Mouse (Mus musculus): ENCODE results near the gene Hic1. TPM values are rescaled to one million over a fixed set of nuclear protein-coding genes. Genes with fewer than 3 reads are reported as not detected.

Gene Hic1
- total and polyA plus RNA-seq, 2 experiments from 2014 or later, result 4.8 to 17.8 TPM

- peak overlapping the region; percentile 23 for H3K27ac ChIP-seq (ENCODE audit: low read depth)
- peaks cover 36% of the 10 kb centered on the region for H3K36me3 ChIP-seq (replicated peaks; ENCODE audit: control insufficient read depth, insufficient read depth, low read length)
- ATAC-seq (ENCODE audit: insufficient read depth, low read depth), result no peak; the same call in 1 of the 2 replicates
- 0 out of 2 replicates have a peak overlapping the region, but pooled peaks have one; percentile 16 for H3K9ac ChIP-seq (replicated peaks; ENCODE audit: low read depth, low read length)
- no peak for DNase-seq (ENCODE audit: low spot score)
- peaks cover 6% of the 10 kb centered on the region; the same call in 1 of the 2 replicates for H3K4me1 ChIP-seq (ENCODE audit: control insufficient read depth, insufficient read depth)
- no peaks in the 10 kb centered on the region for H3K27me3 ChIP-seq (ENCODE audit: control insufficient read depth, insufficient read depth, low read length)
- no peak overlapping the region for H3K4me2 ChIP-seq (ENCODE audit: low read depth, low read length)
- TF ChIP-seq CTCF (IDR thresholded peaks at IDR 0.05; ENCODE audit: low read depth) (no peak), EP300 (IDR thresholded peaks at IDR 0.05; ENCODE audit: low read depth) (no peak)
- WGBS, result 38% methylated on average over 4 of the region's 4 CpGs
- H3K9me3 ChIP-seq (replicated peaks; ENCODE audit: control insufficient read depth, low read length), result no peaks in the 10 kb centered on the region
- H3K4me3 ChIP-seq (ENCODE audit: low read depth, low read length), result no peak overlapping the region
Measured at GRCm38 (mm10) chr11:75157037-75157436, 12.3 kb downstream of the Hic1 start.

GRCm38 (mm10) chr11:75156416-75156815 lies 12.9 kb downstream of the Hic1 start:
- peaks cover 31% of the 10 kb centered on the region for H3K36me3 ChIP-seq (replicated peaks; ENCODE audit: control insufficient read depth, insufficient read depth, low read length)
- no peaks in the 10 kb centered on the region for H3K27me3 ChIP-seq (ENCODE audit: control insufficient read depth, insufficient read depth, low read length)
- H3K4me1 ChIP-seq (ENCODE audit: control insufficient read depth, insufficient read depth), result peaks cover 6% of the 10 kb centered on the region; the same call in 1 of the 2 replicates
- ATAC-seq (ENCODE audit: insufficient read depth, low read depth) (no peak), DNase-seq (ENCODE audit: low spot score) (no peak)
- 0 out of 2 replicates have a peak overlapping the region, but pooled peaks have one; percentile 25 for H3K27ac ChIP-seq (ENCODE audit: low read depth)
- H3K9ac ChIP-seq (replicated peaks; ENCODE audit: low read depth, low read length), result no peak overlapping the region
- H3K4me2 ChIP-seq (ENCODE audit: low read depth, low read length), result no peak overlapping the region
- H3K9me3 ChIP-seq (replicated peaks; ENCODE audit: control insufficient read depth, low read length), result no peaks in the 10 kb centered on the region
- WGBS, result 45% methylated on average over 5 of the region's 5 CpGs
- TF ChIP-seq CTCF (IDR thresholded peaks at IDR 0.05; ENCODE audit: low read depth), result no peak
- TF ChIP-seq EP300 (IDR thresholded peaks at IDR 0.05; ENCODE audit: low read depth), result no peak
- H3K4me3 ChIP-seq (ENCODE audit: low read depth, low read length), result no peak overlapping the region

GRCm38 (mm10) chr11:75155985-75156384 lies 13.3 kb downstream of the Hic1 start:
- no peak for DNase-seq (ENCODE audit: low spot score)
- Histone ChIP-seq H3K4me3 (ENCODE audit: low read depth, low read length) (no peak overlapping the region), H3K4me2 (ENCODE audit: low read depth, low read length) (no peak overlapping the region), H3K4me1 (ENCODE audit: control insufficient read depth, insufficient read depth) (0 out of 2 replicates have a peak, but pooled peaks cover 6% of the 10 kb centered on the region), H3K9me3 (replicated peaks; ENCODE audit: control insufficient read depth, low read length) (no peaks in the 10 kb centered on the region), H3K36me3 (replicated peaks; ENCODE audit: control insufficient read depth, insufficient read depth, low read length) (peaks cover 26% of the 10 kb centered on the region), H3K27ac (ENCODE audit: low read depth) (0 out of 2 replicates have a peak overlapping the region, but pooled peaks have one; percentile 25), H3K27me3 (ENCODE audit: control insufficient read depth, insufficient read depth, low read length) (no peaks in the 10 kb centered on the region), H3K9ac (replicated peaks; ENCODE audit: low read depth, low read length) (no peak overlapping the region)
- ATAC-seq (ENCODE audit: insufficient read depth, low read depth), result no peak
- TF ChIP-seq CTCF (IDR thresholded peaks at IDR 0.05; ENCODE audit: low read depth) (no peak), EP300 (IDR thresholded peaks at IDR 0.05; ENCODE audit: low read depth) (no peak)
- WGBS, result 50% methylated on average over 6 of the region's 6 CpGs

- Histone ChIP-seq H3K36me3 (replicated peaks; ENCODE audit: control insufficient read depth, insufficient read depth, low read length) (peaks cover 28% of the 10 kb centered on the region), H3K27me3 (ENCODE audit: control insufficient read depth, insufficient read depth, low read length) (no peaks in the 10 kb centered on the region), H3K27ac (ENCODE audit: low read depth) (peak overlapping the region; percentile 83; the same call in 1 of the 2 replicates), H3K4me2 (ENCODE audit: low read depth, low read length) (no peak overlapping the region), H3K9ac (replicated peaks; ENCODE audit: low read depth, low read length) (no peak overlapping the region), H3K9me3 (replicated peaks; ENCODE audit: control insufficient read depth, low read length) (no peaks in the 10 kb centered on the region), H3K4me3 (ENCODE audit: low read depth, low read length) (no peak overlapping the region), H3K4me1 (ENCODE audit: control insufficient read depth, insufficient read depth) (0 out of 2 replicates have a peak, but pooled peaks cover 6% of the 10 kb centered on the region)
- TF ChIP-seq CTCF (IDR thresholded peaks at IDR 0.05; ENCODE audit: low read depth), result no peak
- no peak for TF ChIP-seq EP300 (IDR thresholded peaks at IDR 0.05; ENCODE audit: low read depth)
- ATAC-seq (ENCODE audit: insufficient read depth, low read depth), result no peak
- 50% methylated on average over 6 of the region's 6 CpGs for WGBS
- no peak for DNase-seq (ENCODE audit: low spot score)
Measured at GRCm38 (mm10) chr11:75154053-75154585, 15.2 kb downstream of the Hic1 start.

GRCm38 (mm10) chr11:75152603-75153557 lies 16.4 kb downstream of the Hic1 start:
- DNase-seq (ENCODE audit: low spot score), result no peak
- peaks cover 11% of the 10 kb centered on the region for H3K4me1 ChIP-seq (ENCODE audit: control insufficient read depth, insufficient read depth)
- H3K4me3 ChIP-seq (ENCODE audit: low read depth, low read length), result no peak overlapping the region
- no peak overlapping the region for H3K9ac ChIP-seq (replicated peaks; ENCODE audit: low read depth, low read length)
- no peak overlapping the region for H3K4me2 ChIP-seq (ENCODE audit: low read depth, low read length)
- WGBS, result 55% methylated on average over 18 of the region's 18 CpGs
- peak overlapping the region; percentile 83 for H3K27ac ChIP-seq (ENCODE audit: low read depth)
- peaks cover 23% of the 10 kb centered on the region for H3K36me3 ChIP-seq (replicated peaks; ENCODE audit: control insufficient read depth, insufficient read depth, low read length)
- no peak for ATAC-seq (ENCODE audit: insufficient read depth, low read depth)
- no peak for TF ChIP-seq CTCF (IDR thresholded peaks at IDR 0.05; ENCODE audit: low read depth)
- TF ChIP-seq EP300 (IDR thresholded peaks at IDR 0.05; ENCODE audit: low read depth), result peak; percentile 69
- no peaks in the 10 kb centered on the region for H3K27me3 ChIP-seq (ENCODE audit: control insufficient read depth, insufficient read depth, low read length)
- H3K9me3 ChIP-seq (replicated peaks; ENCODE audit: control insufficient read depth, low read length), result no peaks in the 10 kb centered on the region
